ENCODE assay signal across 8 mouse cellular contexts in genomic region chrX:73229288-73229687, GRCm38 (mm10). TPM values are rescaled to one million over a fixed set of nuclear protein-coding genes. Genes with fewer than 3 reads are reported as not detected.
DNase-seq lines count a peak whose midpoint lies in the region; ATAC-seq and TF ChIP-seq lines count a peak whose summit lies in the region.

No protein-coding gene starts in this region.

- 37% methylated on average over 3 of the region's 3 CpGs for WGBS in heart, embryonic 13.5 days
- 34% methylated on average over 3 of the region's 3 CpGs for WGBS in forebrain, embryonic 14.5 days
- 15% methylated on average over 3 of the region's 3 CpGs for WGBS in liver, embryonic 16.5 days (ENCODE audit: insufficient replicate concordance)

- intact Hi-C loops in heart, postnatal 36 days (cut with DNase I) = loop anchor here (5.0 kb wide), 1 partner anchor 558 kb away; the partner anchor contains the start of genes Idh3g and Ssr4

- H3K36me3 ChIP-seq in heart, embryonic 13.5 days = no peaks in the 10 kb centered on the region
- no peaks in the 10 kb centered on the region for H3K36me3 ChIP-seq in E14TG2a.4 (ENCODE audit: insufficient read depth, low read length)
- no peaks in the 10 kb centered on the region for H3K36me3 ChIP-seq in forebrain, embryonic 14.5 days (ENCODE audit: control insufficient read depth, insufficient read depth, low read length)
- no peaks in the 10 kb centered on the region for H3K36me3 ChIP-seq in liver, embryonic 16.5 days (ENCODE audit: control insufficient read depth, insufficient read depth)

- H3K9ac ChIP-seq in heart, embryonic 13.5 days = peak overlapping the region; percentile 83
- H3K9ac ChIP-seq in forebrain, embryonic 14.5 days (ENCODE audit: low read length) = peak overlapping the region; percentile 70
- no peak overlapping the region; the same call in 1 of the 2 replicates for H3K9ac ChIP-seq in liver, embryonic 16.5 days (ENCODE audit: low read depth, low read length)

- ATAC-seq in heart, embryonic 13.5 days (ENCODE audit: extremely low read depth, insufficient number of reproducible peaks, low FRiP score, low TSS enrichment) = no peak
- no peak for ATAC-seq in forebrain, embryonic 14.5 days
- no peak for ATAC-seq in liver, embryonic 16.5 days (ENCODE audit: low read depth)

- no peak for TF ChIP-seq CTCF in E14TG2a.4 (conservative IDR thresholded peaks at IDR 0.05; ENCODE audit: low read length)

- DNase-seq in heart, postnatal 36 days = no peak
- no peak for DNase-seq in forebrain, embryonic 14.5 days (ENCODE audit: low spot score)
- no peak for DNase-seq in cerebellum, adult 9-10 months
- no peak for DNase-seq in spleen, postnatal 10 days (ENCODE audit: low spot score in 2 of 2)
- DNase-seq in adrenal gland, adult (ENCODE audit: inconsistent age in 2 of 2, low spot score in 1 of 2) = no peak

- H3K27ac ChIP-seq in heart, embryonic 13.5 days (replicated peaks) = no peak overlapping the region
- 0 out of 2 replicates have a peak overlapping the region, but pooled peaks have one; percentile 94 for H3K27ac ChIP-seq in forebrain, embryonic 14.5 days (ENCODE audit: low read depth, low read length)
- H3K27ac ChIP-seq in liver, embryonic 16.5 days (ENCODE audit: low read length) = no peak overlapping the region

- peaks cover 16% of the 10 kb centered on the region; the same call in 1 of the 2 replicates for H3K27me3 ChIP-seq in heart, embryonic 13.5 days (replicated peaks)
- H3K27me3 ChIP-seq in E14TG2a.4 (ENCODE audit: insufficient read depth, low read length) = no peaks in the 10 kb centered on the region
- H3K27me3 ChIP-seq in forebrain, embryonic 14.5 days (replicated peaks; ENCODE audit: control insufficient read depth, insufficient read depth, low read length) = no peaks in the 10 kb centered on the region
- H3K27me3 ChIP-seq in liver, embryonic 16.5 days (ENCODE audit: control insufficient read depth, insufficient read depth, low read depth, low read length) = no peaks in the 10 kb centered on the region

- H3K4me3 ChIP-seq in heart, embryonic 13.5 days = peak overlapping the region; percentile 68
- H3K4me3 ChIP-seq in E14TG2a.4 (replicated peaks; ENCODE audit: low read length) = peak overlapping the region; percentile 82
- peak overlapping the region; percentile 55 for H3K4me3 ChIP-seq in forebrain, embryonic 14.5 days (ENCODE audit: low read depth, low read length)
- H3K4me3 ChIP-seq in liver, embryonic 16.5 days (ENCODE audit: low read depth, low read length) = peak overlapping the region; percentile 68

- H3K4me1 ChIP-seq in heart, embryonic 13.5 days = peaks cover 10% of the 10 kb centered on the region; the same call in 1 of the 2 replicates
- no peaks in the 10 kb centered on the region for H3K4me1 ChIP-seq in E14TG2a.4 (replicated peaks; ENCODE audit: low read depth, low read length)
- H3K4me1 ChIP-seq in forebrain, embryonic 14.5 days (ENCODE audit: control insufficient read depth, insufficient read depth, low read length) = peaks cover 4% of the 10 kb centered on the region; the same call in 1 of the 2 replicates
- H3K4me1 ChIP-seq in liver, embryonic 16.5 days (ENCODE audit: control insufficient read depth, low read depth, low read length) = no peaks in the 10 kb centered on the region; the same call in 1 of the 2 replicates

- no peaks in the 10 kb centered on the region for H3K9me3 ChIP-seq in heart, embryonic 13.5 days
- no peaks in the 10 kb centered on the region for H3K9me3 ChIP-seq in E14TG2a.4 (ENCODE audit: low read length)
- no peaks in the 10 kb centered on the region for H3K9me3 ChIP-seq in forebrain, embryonic 14.5 days (replicated peaks; ENCODE audit: control insufficient read depth, low read length)
- no peaks in the 10 kb centered on the region for H3K9me3 ChIP-seq in liver, embryonic 16.5 days (replicated peaks; ENCODE audit: control insufficient read depth, low read length)

- H3K4me2 ChIP-seq in heart, embryonic 13.5 days = peak overlapping the region; percentile 88
- H3K4me2 ChIP-seq in forebrain, embryonic 14.5 days (ENCODE audit: low read length) = peak overlapping the region; percentile 62
- peak overlapping the region; percentile 75 for H3K4me2 ChIP-seq in liver, embryonic 16.5 days (ENCODE audit: low read depth, low read length)

RNA-seq across cellular contexts. Expression of gene F8a, which starts 1.2 kb away (rescaled TPM):
- polyA plus RNA-seq in heart, embryonic 13.5 days (2015; fragmentation: Nextera tagmentation; extraction: Ambion mirVana) = 8.2 and 8.5 TPM in 2 replicates
- total RNA-seq in heart, postnatal 36 days (2021) = 1 to 10 TPM; 6.6 to 7.5 TPM
- polyA plus RNA-seq in forebrain, embryonic 14.5 days (2014; fragmentation: Nextera tagmentation; extraction: Ambion mirVana) = 18.8 and 24.6 TPM in 2 replicates
- 3.0 and 3.1 TPM in 2 replicates for polyA plus RNA-seq in liver, embryonic 16.5 days (2015; fragmentation: Nextera tagmentation; extraction: Ambion mirVana)

RNA-seq across cellular contexts. Expression of gene Xlr4c, which starts 13.6 kb away (rescaled TPM):
- 0.27 TPM in 1 of 2 replicates, not detected in the other for polyA plus RNA-seq in heart, embryonic 13.5 days (2015; fragmentation: Nextera tagmentation; extraction: Ambion mirVana)
- not detected for total RNA-seq in heart, postnatal 36 days (2021)
- polyA plus RNA-seq in forebrain, embryonic 14.5 days (2014; fragmentation: Nextera tagmentation; extraction: Ambion mirVana) = 0.54 TPM in 1 of 2 replicates, not detected in the other
- polyA plus RNA-seq in liver, embryonic 16.5 days (2015; fragmentation: Nextera tagmentation; extraction: Ambion mirVana) = 0.29 and 0.35 TPM in 2 replicates

RNA-seq across cellular contexts. Expression of gene Xlr4b, which starts 15.2 kb away (rescaled TPM):
- polyA plus RNA-seq in heart, embryonic 13.5 days (2015; fragmentation: Nextera tagmentation; extraction: Ambion mirVana) = 0.52 and 1.0 TPM in 2 replicates
- total RNA-seq in heart, postnatal 36 days (2021) = 1 to 10 TPM in 1 of 2 experiments, under 1 TPM in 1; 0.42 to 2.5 TPM
- 0.37 and 1.4 TPM in 2 replicates for polyA plus RNA-seq in forebrain, embryonic 14.5 days (2014; fragmentation: Nextera tagmentation; extraction: Ambion mirVana)
- polyA plus RNA-seq in liver, embryonic 16.5 days (2015; fragmentation: Nextera tagmentation; extraction: Ambion mirVana) = 1.3 and 1.4 TPM in 2 replicates

RNA-seq across cellular contexts. Expression of gene Xlr3c, which starts 35.9 kb away (rescaled TPM):
- not detected in 2 replicates for polyA plus RNA-seq in heart, embryonic 13.5 days (2015; fragmentation: Nextera tagmentation; extraction: Ambion mirVana)
- not detected for total RNA-seq in heart, postnatal 36 days (2021)
- polyA plus RNA-seq in forebrain, embryonic 14.5 days (2014; fragmentation: Nextera tagmentation; extraction: Ambion mirVana) = not detected in 2 replicates
- not detected in 2 replicates for polyA plus RNA-seq in liver, embryonic 16.5 days (2015; fragmentation: Nextera tagmentation; extraction: Ambion mirVana)

RNA-seq across cellular contexts. Expression of gene Xlr3b, which starts 37.3 kb away (rescaled TPM):
- polyA plus RNA-seq in heart, embryonic 13.5 days (2015; fragmentation: Nextera tagmentation; extraction: Ambion mirVana) = 4.5 and 7.1 TPM in 2 replicates
- 1 to 10 TPM in 1 of 2 experiments, under 1 TPM in 1; 0.53 to 1.7 TPM for total RNA-seq in heart, postnatal 36 days (2021)
- 10.6 and 43.5 TPM in 2 replicates for polyA plus RNA-seq in forebrain, embryonic 14.5 days (2014; fragmentation: Nextera tagmentation; extraction: Ambion mirVana)
- 2.2 TPM in 2 replicates for polyA plus RNA-seq in liver, embryonic 16.5 days (2015; fragmentation: Nextera tagmentation; extraction: Ambion mirVana)
